Mouse (Mus musculus) urinary bladder, adult 18-20 months (tissue): ENCODE results near the gene Shroom3.

Experiments used
- DNase-seq, 2 experiments: peaks; one replicate each; pipeline ENCODE4 v3.0.0; 2022; ENCODE audit warnings: low spot score in 2 of 2, mixed read lengths in 2 of 2

Shroom3 gene

DNA sequence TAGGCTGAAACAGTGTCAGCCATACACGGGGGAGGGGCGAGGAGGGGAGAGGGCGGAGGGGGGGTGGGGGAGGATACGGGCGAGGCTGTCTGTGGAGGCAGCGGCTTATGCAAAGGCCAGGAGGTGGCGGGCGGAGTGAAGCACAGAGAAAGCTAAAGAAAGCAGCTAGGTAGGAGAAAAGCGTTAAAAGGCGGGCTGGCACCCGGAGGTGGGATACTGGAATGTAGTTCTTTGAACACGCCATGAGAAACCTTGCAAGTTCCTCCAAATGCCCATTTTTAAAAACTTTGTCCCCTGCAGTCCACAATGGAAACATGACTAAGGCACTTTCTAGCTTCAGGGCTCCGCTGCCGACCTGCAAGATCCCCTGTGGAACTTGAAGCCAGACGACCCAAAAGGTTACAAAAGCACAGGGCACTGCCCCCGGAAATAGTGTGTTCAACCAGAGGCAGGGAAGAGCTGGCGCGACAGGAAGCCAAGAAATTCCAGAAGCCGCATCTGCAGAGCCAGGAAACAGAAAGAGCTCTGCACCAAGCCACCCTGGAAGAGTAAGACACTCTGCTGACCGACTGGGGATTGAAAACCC is 322.1 kb downstream of the Shroom3 start:
- peak in 1 of 2 experiments; percentile 19 for DNase-seq

DNA sequence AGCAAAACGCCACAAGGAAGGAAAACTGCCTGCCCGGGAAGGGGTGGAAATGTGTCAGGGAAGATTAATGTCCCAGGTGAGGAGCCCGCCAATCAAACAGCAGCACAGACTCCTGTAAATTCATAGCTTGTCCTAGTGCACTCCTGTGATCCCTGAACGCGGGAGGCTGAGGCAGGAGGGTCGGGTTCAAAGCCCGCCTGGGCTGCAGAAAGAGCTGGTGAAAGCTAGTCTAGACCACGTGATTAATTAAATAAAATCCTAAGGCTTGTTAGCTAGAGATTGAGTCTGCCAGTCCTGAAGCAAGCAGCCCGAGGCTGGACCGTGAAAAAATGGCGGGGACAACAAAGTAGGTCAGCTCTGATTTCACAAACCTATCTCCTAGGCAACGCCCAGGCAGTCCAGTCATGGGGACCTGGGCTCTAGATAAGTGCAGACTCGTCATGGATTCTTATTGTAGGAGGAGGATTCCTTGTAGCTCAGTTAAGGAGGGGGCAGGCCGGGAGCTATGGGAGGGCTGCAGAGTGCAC is 322.6 kb downstream of the Shroom3 start:
- no peak for DNase-seq

DNA sequence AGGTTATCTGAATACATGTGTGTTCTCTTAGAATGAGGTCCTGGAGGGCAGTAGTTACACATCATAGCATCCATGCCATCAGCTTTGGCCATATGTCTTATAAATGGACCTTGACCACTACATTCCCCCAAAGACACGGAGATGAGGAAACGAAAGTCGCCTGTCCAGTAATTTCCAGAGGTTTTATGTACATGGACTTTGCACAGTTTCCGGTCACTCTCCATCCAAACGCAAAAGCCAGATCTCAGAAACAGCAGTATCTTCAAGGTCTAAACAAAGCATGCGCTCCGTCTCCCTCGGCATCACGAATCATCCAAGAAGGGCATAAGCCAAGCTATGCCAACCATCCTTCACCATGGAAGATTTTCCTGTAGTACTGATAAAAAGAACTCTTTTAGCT is 325.0 kb downstream of the Shroom3 start:
- DNase-seq = no peak
